11 mouse cellular contexts compared by ENCODE assay signal in genomic region chr4:126288085-126288666, GRCm38 (mm10). TPM values are rescaled to one million over a fixed set of nuclear protein-coding genes. Genes with fewer than 3 reads are reported as not detected.
DNase-seq lines count a peak whose midpoint lies in the region; ATAC-seq and TF ChIP-seq lines count a peak whose summit lies in the region.
"Had no signal": no experiment of that assay in that cellular context is flagged by ENCODE, and none has a peak within 500 bp of the region (broad histone marks: within the 10 kb centered on the region; RNA-seq: fewer than 3 reads in every experiment).

No protein-coding gene starts in this region.

- no peak overlapping the region for H3K4me2 ChIP-seq in hindbrain, postnatal 0 days (ENCODE audit: low read depth, low read length)
- H3K4me2 ChIP-seq in midbrain, embryonic 12.5 days (replicated peaks): no peak overlapping the region
- no peak overlapping the region for H3K4me2 ChIP-seq in midbrain, embryonic 15.5 days
- H3K4me2 ChIP-seq in intestine, embryonic 14.5 days (ENCODE audit: low read length): peak overlapping the region; percentile 57

- H3K27me3 ChIP-seq in hindbrain, embryonic 10.5 days (ENCODE audit: insufficient read depth, poor library complexity, severe bottlenecking): peaks cover 76% of the 10 kb centered on the region
- H3K27me3 ChIP-seq in hindbrain, postnatal 0 days (ENCODE audit: insufficient read depth, low read length): peaks cover 13% of the 10 kb centered on the region
- H3K27me3 ChIP-seq in midbrain, embryonic 12.5 days: peaks cover 71% of the 10 kb centered on the region
- peaks cover 50% of the 10 kb centered on the region for H3K27me3 ChIP-seq in midbrain, embryonic 15.5 days (replicated peaks)
- peaks cover 36% of the 10 kb centered on the region for H3K27me3 ChIP-seq in intestine, embryonic 14.5 days (replicated peaks; ENCODE audit: control insufficient read depth, insufficient read depth, low read length)

- H3K9me3 ChIP-seq in hindbrain, embryonic 10.5 days: peaks cover 9% of the 10 kb centered on the region; the same call in 1 of the 2 replicates
- no peaks in the 10 kb centered on the region for H3K9me3 ChIP-seq in hindbrain, postnatal 0 days (ENCODE audit: low read length)
- H3K9me3 ChIP-seq in midbrain, embryonic 12.5 days: no peaks in the 10 kb centered on the region
- H3K9me3 ChIP-seq in midbrain, embryonic 15.5 days: no peaks in the 10 kb centered on the region
- no peaks in the 10 kb centered on the region for H3K9me3 ChIP-seq in intestine, embryonic 14.5 days (ENCODE audit: control insufficient read depth, low read length)

- WGBS in hindbrain, embryonic 10.5 days: 38% methylated on average over 17 of the region's 17 CpGs
- WGBS in hindbrain, postnatal 0 days: 30% methylated on average over 17 of the region's 17 CpGs
- WGBS in midbrain, embryonic 12.5 days: 48% methylated on average over 17 of the region's 17 CpGs
- 36% methylated on average over 17 of the region's 17 CpGs for WGBS in midbrain, embryonic 15.5 days
- WGBS in intestine, embryonic 14.5 days: 34% methylated on average over 17 of the region's 17 CpGs

- no peak for TF ChIP-seq CTCF in hindbrain, postnatal 0 days (IDR thresholded peaks at IDR 0.05; ENCODE audit: low read depth)

- H3K4me3 ChIP-seq in hindbrain, embryonic 10.5 days: peak overlapping the region; percentile 19; the same call in 1 of the 2 replicates
- H3K4me3 ChIP-seq in hindbrain, postnatal 0 days (ENCODE audit: low read length): no peak overlapping the region
- H3K4me3 ChIP-seq in midbrain, embryonic 12.5 days: 0 out of 2 replicates have a peak overlapping the region, but pooled peaks have one; percentile 7
- no peak overlapping the region for H3K4me3 ChIP-seq in midbrain, embryonic 15.5 days
- no peak overlapping the region for H3K4me3 ChIP-seq in intestine, embryonic 14.5 days (ENCODE audit: low read depth, low read length)
- H3K4me3 ChIP-seq: left cerebral cortex, adult 2 months had no signal

- H3K4me1 ChIP-seq in hindbrain, embryonic 10.5 days (replicated peaks): peaks cover 32% of the 10 kb centered on the region
- no peaks in the 10 kb centered on the region for H3K4me1 ChIP-seq in hindbrain, postnatal 0 days (ENCODE audit: insufficient read depth, low read length)
- peaks cover 6% of the 10 kb centered on the region; the same call in 1 of the 2 replicates for H3K4me1 ChIP-seq in midbrain, embryonic 12.5 days
- peaks cover 5% of the 10 kb centered on the region for H3K4me1 ChIP-seq in midbrain, embryonic 15.5 days
- 0 out of 2 replicates have a peak, but pooled peaks cover 5% of the 10 kb centered on the region for H3K4me1 ChIP-seq in intestine, embryonic 14.5 days (replicated peaks; ENCODE audit: control insufficient read depth, insufficient read depth, low read length)

- H3K36me3 ChIP-seq in hindbrain, embryonic 10.5 days: no peaks in the 10 kb centered on the region
- H3K36me3 ChIP-seq in hindbrain, postnatal 0 days (ENCODE audit: insufficient read depth, low read length): no peaks in the 10 kb centered on the region
- H3K36me3 ChIP-seq in midbrain, embryonic 12.5 days: no peaks in the 10 kb centered on the region
- no peaks in the 10 kb centered on the region for H3K36me3 ChIP-seq in midbrain, embryonic 15.5 days (replicated peaks)
- no peaks in the 10 kb centered on the region for H3K36me3 ChIP-seq in intestine, embryonic 14.5 days (ENCODE audit: control insufficient read depth, insufficient read depth, low read length)

- no peak overlapping the region for H3K9ac ChIP-seq in hindbrain, postnatal 0 days (replicated peaks; ENCODE audit: low read length)
- H3K9ac ChIP-seq in midbrain, embryonic 12.5 days (replicated peaks): no peak overlapping the region
- no peak overlapping the region for H3K9ac ChIP-seq in midbrain, embryonic 15.5 days
- H3K9ac ChIP-seq in intestine, embryonic 14.5 days (ENCODE audit: low read length): no peak overlapping the region
- H3K9ac ChIP-seq: forebrain, postnatal 0 days had no signal

- no peak overlapping the region for H3K27ac ChIP-seq in hindbrain, embryonic 10.5 days
- H3K27ac ChIP-seq in hindbrain, postnatal 0 days: no peak overlapping the region
- H3K27ac ChIP-seq in midbrain, embryonic 12.5 days (replicated peaks): no peak overlapping the region
- no peak overlapping the region for H3K27ac ChIP-seq in midbrain, embryonic 15.5 days
- H3K27ac ChIP-seq in intestine, embryonic 14.5 days (ENCODE audit: low read depth): peak overlapping the region; percentile 40; the same call in 1 of the 2 replicates
- H3K27ac ChIP-seq: left cerebral cortex, adult 2 months had no signal

- no peak for DNase-seq in hindbrain, embryonic 10.5 days (ENCODE audit: low spot score)
- no peak for DNase-seq in hindbrain, postnatal 0 days (ENCODE audit: low spot score)
- DNase-seq in intestine, embryonic 14.5 days (ENCODE audit: low spot score): no peak
- DNase-seq in spleen, postnatal 36 days (ENCODE audit: low spot score in 2 of 2): no peak
- no peak for DNase-seq in left cerebral cortex, adult 9 months (ENCODE audit: low spot score in 2 of 2)
- DNase-seq: forebrain, postnatal 0 days; kidney, adult 18-20 months; thymus, adult 2 months had no signal

- ATAC-seq in hindbrain, postnatal 0 days: no peak
- ATAC-seq in midbrain, embryonic 12.5 days (ENCODE audit: low FRiP score, low read depth): no peak
- ATAC-seq in midbrain, embryonic 15.5 days (replicated peaks): no peak
- ATAC-seq in intestine, embryonic 14.5 days (replicated peaks; ENCODE audit: low FRiP score, low TSS enrichment, low read depth): no peak
- ATAC-seq: forebrain, postnatal 0 days had no signal

RNA-seq across cellular contexts. Expression of gene Col8a2, which starts 1.6 kb away (rescaled TPM):
- 6.1 and 18.5 TPM in 2 replicates for polyA plus RNA-seq in hindbrain, embryonic 10.5 days (2016; fragmentation: Nextera tagmentation; extraction: Ambion mirVana)
- 11.6 and 17.7 TPM in 2 replicates for total RNA-seq in hindbrain, postnatal 0 days (2014; rRNA removed)
- polyA plus RNA-seq in hindbrain, postnatal 0 days (2015; fragmentation: Nextera tagmentation; extraction: Ambion mirVana): 5.5 and 5.9 TPM in 2 replicates
- polyA plus RNA-seq in midbrain, embryonic 12.5 days (2016; fragmentation: Nextera tagmentation; extraction: Ambion mirVana): 21.7 and 41.3 TPM in 2 replicates
- polyA plus RNA-seq in midbrain, embryonic 15.5 days (2015; fragmentation: Nextera tagmentation; extraction: Ambion mirVana): 2.6 and 2.9 TPM in 2 replicates
- 5.3 and 6.7 TPM in 2 replicates for polyA plus RNA-seq in intestine, embryonic 14.5 days (2014; fragmentation: Nextera tagmentation; extraction: Ambion mirVana)

RNA-seq across cellular contexts. Expression of gene Trappc3, which starts 26.1 kb away (rescaled TPM):
- polyA plus RNA-seq in hindbrain, embryonic 10.5 days (2016; fragmentation: Nextera tagmentation; extraction: Ambion mirVana): 95.4 and 101 TPM in 2 replicates
- total RNA-seq in hindbrain, postnatal 0 days (2014; rRNA removed): 88.9 and 97.4 TPM in 2 replicates
- polyA plus RNA-seq in hindbrain, postnatal 0 days (2015; fragmentation: Nextera tagmentation; extraction: Ambion mirVana): 187 and 188 TPM in 2 replicates
- 103 and 108 TPM in 2 replicates for polyA plus RNA-seq in midbrain, embryonic 12.5 days (2016; fragmentation: Nextera tagmentation; extraction: Ambion mirVana)
- polyA plus RNA-seq in midbrain, embryonic 15.5 days (2015; fragmentation: Nextera tagmentation; extraction: Ambion mirVana): 184 and 188 TPM in 2 replicates
- 20.5 and 24.6 TPM in 2 replicates for polyA plus RNA-seq in intestine, embryonic 14.5 days (2014; fragmentation: Nextera tagmentation; extraction: Ambion mirVana)

RNA-seq across cellular contexts. Expression of gene Map7d1, which starts 32.0 kb away (rescaled TPM):
- 64.8 and 99.0 TPM in 2 replicates for polyA plus RNA-seq in hindbrain, embryonic 10.5 days (2016; fragmentation: Nextera tagmentation; extraction: Ambion mirVana)
- 106 and 109 TPM in 2 replicates for total RNA-seq in hindbrain, postnatal 0 days (2014; rRNA removed)
- polyA plus RNA-seq in hindbrain, postnatal 0 days (2015; fragmentation: Nextera tagmentation; extraction: Ambion mirVana): 51.0 and 54.6 TPM in 2 replicates
- 135 and 142 TPM in 2 replicates for polyA plus RNA-seq in midbrain, embryonic 12.5 days (2016; fragmentation: Nextera tagmentation; extraction: Ambion mirVana)
- 85.4 and 92.1 TPM in 2 replicates for polyA plus RNA-seq in midbrain, embryonic 15.5 days (2015; fragmentation: Nextera tagmentation; extraction: Ambion mirVana)
- polyA plus RNA-seq in intestine, embryonic 14.5 days (2014; fragmentation: Nextera tagmentation; extraction: Ambion mirVana): 37.8 and 38.0 TPM in 2 replicates

RNA-seq across cellular contexts. Expression of gene Adprhl2, which starts 33.3 kb away (rescaled TPM):
- polyA plus RNA-seq in hindbrain, embryonic 10.5 days (2016; fragmentation: Nextera tagmentation; extraction: Ambion mirVana): 88.2 and 89.5 TPM in 2 replicates
- 64.0 and 73.9 TPM in 2 replicates for total RNA-seq in hindbrain, postnatal 0 days (2014; rRNA removed)
- polyA plus RNA-seq in hindbrain, postnatal 0 days (2015; fragmentation: Nextera tagmentation; extraction: Ambion mirVana): 73.2 and 73.9 TPM in 2 replicates
- polyA plus RNA-seq in midbrain, embryonic 12.5 days (2016; fragmentation: Nextera tagmentation; extraction: Ambion mirVana): 67.2 and 70.5 TPM in 2 replicates
- 94.6 and 99.9 TPM in 2 replicates for polyA plus RNA-seq in midbrain, embryonic 15.5 days (2015; fragmentation: Nextera tagmentation; extraction: Ambion mirVana)
- polyA plus RNA-seq in intestine, embryonic 14.5 days (2014; fragmentation: Nextera tagmentation; extraction: Ambion mirVana): 49.3 and 50.9 TPM in 2 replicates

RNA-seq across cellular contexts. Expression of gene Tekt2, which starts 37.3 kb away (rescaled TPM):
- polyA plus RNA-seq in hindbrain, embryonic 10.5 days (2016; fragmentation: Nextera tagmentation; extraction: Ambion mirVana): 2.3 and 2.7 TPM in 2 replicates
- 2.9 and 25.7 TPM in 2 replicates for total RNA-seq in hindbrain, postnatal 0 days (2014; rRNA removed)
- 16.3 and 17.3 TPM in 2 replicates for polyA plus RNA-seq in hindbrain, postnatal 0 days (2015; fragmentation: Nextera tagmentation; extraction: Ambion mirVana)
- 4.8 and 5.3 TPM in 2 replicates for polyA plus RNA-seq in midbrain, embryonic 12.5 days (2016; fragmentation: Nextera tagmentation; extraction: Ambion mirVana)
- polyA plus RNA-seq in midbrain, embryonic 15.5 days (2015; fragmentation: Nextera tagmentation; extraction: Ambion mirVana): 11.8 and 15.1 TPM in 2 replicates
- polyA plus RNA-seq in intestine, embryonic 14.5 days (2014; fragmentation: Nextera tagmentation; extraction: Ambion mirVana): 7.6 and 9.3 TPM in 2 replicates

Comparison
In these comparisons a context has a peak if more than half of its experiments do, and no peak if none do; other contexts are left out.
1. H3K4me3 ChIP-seq: peak in hindbrain, embryonic 10.5 days (single experiment) and midbrain, embryonic 12.5 days (single experiment); none in hindbrain, postnatal 0 days (single experiment), midbrain, embryonic 15.5 days (single experiment) and intestine, embryonic 14.5 days (single experiment).